Mouse (Mus musculus) monocyte, adult 5-6 weeks (primary cell): ENCODE data around the gene Brd7. TPM values are rescaled to one million over a fixed set of nuclear protein-coding genes. Genes with fewer than 3 reads are reported as not detected.

Source experiments
- ATAC-seq: fragments of 153-309, 156-312 bp; replicated peaks from 2 replicates; pipeline ENCODE4 v1.8.0; 2017; ENCODE audit warnings: mild to moderate bottlenecking; ENCODE audit not compliant: low TSS enrichment, insufficient number of reproducible peaks, severe bottlenecking, poor library complexity, low FRiP score
- total RNA-seq: library from RNA; stranded (forward); fragments of 200-1000, 200-491, 200-594 nt; gene quantifications from 3 replicates; pipeline ENCODE4 v1.2.3, GENCODE M21; 2017

Brd7 gene
- total RNA-seq, 1 experiment from 2014 or later = 64.0 TPM

DNA sequence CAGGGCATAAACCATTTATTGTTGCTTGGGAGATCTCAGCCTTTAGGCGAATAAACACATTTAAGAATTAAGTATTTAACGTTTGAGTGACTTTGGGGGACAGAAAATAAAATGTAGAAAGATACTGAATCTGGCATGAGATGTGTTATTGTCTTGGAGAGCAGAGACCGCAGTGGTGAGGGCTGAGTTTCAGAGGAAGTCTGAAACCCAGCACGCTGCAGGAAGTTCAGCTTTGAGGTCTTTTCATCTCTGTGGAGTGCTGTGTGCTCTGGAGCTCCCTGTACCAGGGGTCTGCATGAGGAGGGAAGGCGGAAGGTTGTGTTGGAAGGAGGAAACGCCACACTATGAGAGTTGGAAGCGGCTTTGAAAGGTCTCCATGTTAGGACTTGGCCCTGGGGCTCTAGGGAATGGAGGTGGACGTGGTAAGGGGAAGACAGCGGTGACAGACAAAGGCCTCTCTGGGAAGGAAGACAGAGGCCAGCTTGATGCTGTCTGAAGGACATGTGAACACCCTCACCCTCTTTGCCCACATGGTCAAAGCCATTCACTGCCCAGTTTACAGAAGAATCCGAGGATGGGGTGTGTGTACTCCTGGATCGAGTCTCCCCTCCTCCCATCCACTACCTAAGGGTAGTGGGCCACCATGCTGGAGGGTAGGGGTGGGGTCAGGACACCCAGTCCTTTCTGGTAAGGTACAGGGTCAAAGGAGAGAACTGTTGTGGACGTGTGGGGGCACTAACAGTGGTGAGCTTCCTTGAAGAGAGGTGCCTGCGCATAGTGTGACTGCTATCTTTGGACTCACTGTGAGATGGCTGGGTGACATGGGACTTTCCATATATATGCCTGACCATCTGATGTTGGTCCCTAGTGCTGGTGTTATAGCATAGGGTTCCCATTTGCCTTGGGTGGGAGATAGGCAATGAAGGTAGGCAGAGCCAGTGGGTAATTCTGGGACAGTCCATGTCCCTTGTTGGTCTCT lies 71.4 kb downstream of the Brd7 start:
- no peak for ATAC-seq

DNA sequence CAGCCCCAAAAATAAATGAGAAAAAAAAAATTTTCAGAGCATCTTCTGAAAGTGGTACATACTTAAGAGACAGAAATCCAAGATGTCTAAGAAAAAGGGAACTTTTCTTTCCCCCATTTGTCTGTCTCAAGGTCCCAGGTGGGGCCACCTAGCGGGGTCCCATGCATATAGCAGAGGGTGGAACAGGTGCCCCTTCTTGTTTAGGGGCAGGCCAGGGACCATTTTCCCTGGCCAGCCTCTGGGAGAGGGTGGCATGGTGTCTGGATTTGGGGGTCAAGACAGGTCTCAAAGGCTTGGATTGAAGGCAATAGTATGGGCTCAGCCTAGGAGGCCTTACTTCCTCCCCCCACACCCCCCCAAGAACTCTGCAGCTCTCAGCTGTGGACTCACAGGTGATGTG lies 72.1 kb downstream of the Brd7 start:
- ATAC-seq = no peak

DNA sequence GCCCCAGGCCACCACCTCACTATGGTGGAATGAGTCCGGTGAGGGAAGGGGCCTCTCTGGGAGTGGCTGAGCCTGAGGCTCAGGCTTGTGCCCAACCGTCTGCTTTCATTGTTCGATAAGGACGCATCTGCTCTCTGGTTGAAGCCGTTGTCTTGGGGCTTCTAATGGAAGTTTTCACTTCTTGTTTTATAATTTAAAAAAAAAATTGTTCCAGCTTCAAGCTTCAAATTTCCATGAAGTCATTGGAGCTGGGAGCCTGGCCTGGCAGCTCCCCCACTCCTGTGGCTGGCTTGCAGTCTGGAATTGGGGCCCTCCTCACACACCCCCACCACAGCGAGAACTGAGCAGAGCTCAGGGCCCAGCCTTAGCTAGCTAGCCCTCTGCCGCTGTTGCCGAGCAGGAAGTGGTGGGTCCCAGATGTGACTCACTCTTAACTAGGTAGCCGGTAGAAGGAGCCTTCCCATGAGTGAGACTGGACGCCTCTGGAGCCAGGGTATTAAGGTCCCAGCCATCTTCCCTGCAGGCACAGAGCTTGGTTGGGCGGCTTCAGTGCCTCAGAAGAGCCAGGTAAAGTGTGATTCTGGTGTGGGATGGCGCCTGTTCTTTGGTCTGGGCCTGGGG lies 73.3 kb downstream of the Brd7 start:
- ATAC-seq = peak; percentile 64

DNA sequence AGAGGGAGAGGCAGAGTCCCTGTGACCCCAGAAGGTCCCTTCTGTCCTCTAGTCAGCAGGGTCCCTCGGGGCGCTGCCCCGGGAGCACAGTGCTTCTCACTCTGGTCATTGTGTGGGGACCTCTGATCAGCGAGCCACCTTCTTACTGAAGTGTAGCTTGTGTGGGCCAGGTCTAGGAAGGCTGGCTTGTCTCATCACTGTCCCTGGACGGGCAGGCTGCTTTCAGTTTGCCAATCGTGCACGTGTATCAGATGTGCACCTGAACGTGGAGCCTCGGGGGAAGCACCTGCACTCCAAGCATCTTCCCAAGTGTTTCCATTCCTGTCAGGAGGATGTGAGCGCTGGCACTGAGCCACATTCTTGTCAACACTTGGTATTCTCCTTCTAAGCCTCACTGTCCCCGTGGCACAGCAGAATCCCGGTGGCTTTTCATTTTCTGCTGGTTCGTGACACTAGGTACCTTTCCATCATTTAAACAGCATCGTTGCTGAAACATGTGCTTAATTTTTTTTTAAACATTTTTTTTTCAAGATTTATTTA lies 75.5 kb downstream of the Brd7 start:
- no peak for ATAC-seq

DNA sequence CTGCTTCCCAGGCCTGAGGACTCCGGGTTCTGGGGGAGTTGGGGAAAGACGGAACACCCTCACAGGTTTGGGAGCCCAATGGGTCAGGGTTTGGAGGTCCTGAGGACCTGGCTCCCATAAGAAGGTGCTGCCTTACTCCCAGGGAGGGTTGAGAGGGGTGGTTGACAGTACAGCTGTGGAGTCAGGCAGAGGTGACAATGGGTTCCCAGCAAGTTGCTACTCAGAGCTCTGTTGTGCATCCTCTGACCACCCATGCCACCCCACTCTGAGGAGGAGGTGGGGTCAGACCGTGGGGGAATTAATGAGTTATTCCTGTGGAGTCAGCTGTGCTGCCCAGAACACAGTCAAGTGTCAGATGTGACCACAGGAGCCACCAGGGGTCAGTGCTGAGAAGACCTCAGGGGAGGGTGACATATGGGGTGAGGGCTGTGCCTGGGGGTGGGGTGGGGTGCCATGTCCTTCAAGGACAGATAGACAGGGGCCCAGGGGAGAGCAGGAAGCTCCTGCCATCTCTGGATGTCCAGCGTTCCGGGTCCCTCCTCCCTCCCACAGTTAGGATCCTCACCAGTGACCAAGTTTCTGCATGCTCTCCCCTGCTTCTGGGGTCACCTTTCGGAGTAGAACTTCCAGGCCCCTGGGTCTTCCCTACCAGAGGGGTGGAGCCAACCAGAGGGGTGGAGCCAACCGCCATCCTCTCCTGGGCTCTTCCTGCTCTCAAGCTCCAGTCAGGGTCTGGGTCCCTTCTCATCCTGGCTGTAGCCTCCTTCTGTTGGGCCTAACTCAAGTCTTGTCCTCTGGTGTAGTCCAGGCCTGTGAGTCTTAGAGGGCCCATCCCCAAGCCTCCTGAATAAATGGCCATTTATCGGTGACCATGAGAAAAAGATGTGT lies 76.3 kb downstream of the Brd7 start:
- ATAC-seq = no peak

DNA sequence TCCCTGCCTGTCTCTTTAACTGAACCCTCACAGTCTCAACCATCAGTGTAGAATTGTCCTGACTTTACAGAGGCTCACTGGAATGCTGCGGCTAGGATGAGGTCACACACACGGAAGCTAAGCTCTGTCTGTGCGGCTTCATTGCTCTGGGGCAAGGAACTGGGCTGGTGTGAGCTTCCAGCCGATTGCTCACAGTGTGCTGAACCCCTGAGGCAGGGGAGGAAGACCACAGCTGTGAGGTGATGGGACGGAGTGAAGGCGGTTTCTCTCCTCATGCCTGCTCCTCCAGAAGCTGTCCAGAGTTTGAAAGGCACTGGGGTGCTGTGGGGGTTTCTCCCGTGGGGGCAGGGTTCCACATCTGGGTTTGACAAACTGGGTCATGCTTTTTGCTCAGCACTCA lies 77.3 kb downstream of the Brd7 start:
- ATAC-seq = no peak

DNA sequence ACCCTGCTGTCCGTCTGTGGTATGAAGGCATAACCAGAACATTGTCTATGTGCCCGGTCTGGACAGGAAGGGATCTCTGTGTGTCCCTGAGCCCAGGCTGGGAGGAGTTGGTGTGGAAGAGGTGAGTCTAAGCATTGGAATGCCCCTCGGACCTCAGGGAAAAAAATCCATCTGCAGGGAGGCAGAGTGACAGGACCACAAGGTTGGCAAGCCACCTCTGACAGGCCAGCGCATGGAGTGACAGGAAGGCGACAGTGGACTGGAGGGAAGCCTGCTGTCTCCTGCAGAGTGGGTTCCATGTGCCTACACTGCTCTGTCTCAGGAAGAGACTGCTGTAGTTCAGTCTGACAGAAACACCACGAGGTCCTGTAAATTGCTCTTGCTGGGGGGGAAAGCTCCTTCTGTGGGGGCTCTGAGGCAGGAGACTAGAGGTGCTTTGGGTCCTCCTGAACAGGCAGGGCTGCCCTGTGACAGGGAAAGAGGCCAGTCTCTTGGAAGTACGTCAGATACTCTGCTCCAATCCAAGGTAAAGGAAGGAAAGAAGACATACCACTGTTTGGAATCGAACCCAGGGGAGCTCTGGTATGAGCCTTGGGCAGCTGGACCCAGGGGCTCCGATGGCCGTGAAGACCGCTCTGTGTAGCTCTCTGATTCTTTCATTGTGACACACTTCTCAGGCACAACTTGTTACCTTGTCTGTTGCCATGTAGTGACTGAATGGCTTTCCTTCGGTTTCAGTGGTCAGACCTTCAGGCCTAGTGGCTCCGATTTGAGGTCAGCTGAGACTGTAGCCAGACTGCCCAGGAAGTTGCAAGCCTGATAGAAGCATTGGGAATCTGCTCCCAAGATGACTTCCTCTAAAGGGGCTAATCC lies 78.5 kb downstream of the Brd7 start:
- ATAC-seq = no peak

DNA sequence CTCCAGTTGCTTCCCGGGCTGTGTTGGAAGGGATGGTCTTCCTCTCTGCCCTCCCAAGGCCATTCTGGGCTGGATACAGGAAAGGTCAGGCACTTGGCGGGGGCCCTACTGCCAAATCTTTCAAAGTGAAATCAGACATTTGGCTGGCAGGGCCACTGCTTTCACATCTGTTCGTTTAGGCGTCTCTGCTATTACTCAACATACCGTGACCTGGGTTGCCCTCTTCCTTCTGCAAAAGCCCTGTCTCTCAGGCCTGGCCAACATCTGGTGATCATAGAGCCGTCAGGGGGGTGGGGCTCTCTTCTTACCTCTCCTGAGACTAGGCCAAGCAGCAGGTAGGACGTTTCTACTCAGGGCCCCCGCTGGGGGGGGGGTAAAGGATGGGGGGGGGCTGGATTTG lies 79.3 kb downstream of the Brd7 start:
- peak; percentile 83 for ATAC-seq

Other genes starting within 250 kb of the Brd7 start
- gene Cnep1r1, start 243.4 kb downstream of the Brd7 start, total RNA-seq = 13.0 to 16.5 TPM (median 13.1 TPM) in 3 replicates
- gene Heatr3, start 224.3 kb downstream of the Brd7 start, total RNA-seq = 7.2 to 19.1 TPM (median 8.4 TPM) in 3 replicates
- 53.0 to 75.7 TPM (median 54.4 TPM) in 3 replicates for gene Tent4b, start 163.0 kb downstream of the Brd7 start, total RNA-seq
- 154 to 221 TPM (median 156 TPM) in 3 replicates for gene Adcy7, start 89.8 kb downstream of the Brd7 start, total RNA-seq
- 0.85 to 1.2 TPM in 2 of 3 replicates, not detected in the other for gene Nkd1, start 159.2 kb upstream of the Brd7 start, total RNA-seq